Mouse (Mus musculus): ENCODE data around the gene Gcnt1.

DNA sequence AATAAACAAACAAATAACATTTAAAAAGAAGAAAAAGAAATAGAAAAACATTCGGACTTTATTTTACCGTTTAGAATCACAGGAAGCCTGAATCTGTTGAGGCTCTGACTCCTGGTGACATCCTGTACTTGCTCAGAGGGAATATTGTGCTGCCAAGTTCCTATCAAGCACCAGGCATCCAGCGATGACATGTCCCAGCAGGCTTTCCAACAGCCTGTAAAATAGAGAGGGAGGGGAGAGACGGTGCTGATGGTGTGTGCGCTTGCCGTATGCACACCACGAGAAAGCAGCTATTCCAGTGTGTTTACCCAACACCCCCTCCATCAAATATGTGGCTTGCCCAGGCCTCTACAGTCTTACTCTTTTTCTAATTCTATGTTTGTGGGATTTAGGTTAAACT is 39.6 kb downstream of the Gcnt1 start:
- TF ChIP-seq CTCF (IDR thresholded peaks at IDR 0.05; ENCODE audit: borderline replicate concordance, insufficient read depth, low read length), result no peak
- no peak for TF ChIP-seq POLR2A (IDR thresholded peaks at IDR 0.05; ENCODE audit: low read depth, low read length)
